In genomic region chr7:127018416-127019305, GRCm38 (mm10) we compare ENCODE assay signal across 8 mouse cellular contexts. TPM values are rescaled to one million over a fixed set of nuclear protein-coding genes. Genes with fewer than 3 reads are reported as not detected.
DNase-seq lines count a peak whose midpoint lies in the region; ATAC-seq and TF ChIP-seq lines count a peak whose summit lies in the region.
"Had no signal": no experiment of that assay in that cellular context is flagged by ENCODE, and none has a peak within 500 bp of the region (broad histone marks: within the 10 kb centered on the region; RNA-seq: fewer than 3 reads in every experiment).

No protein-coding gene starts in this region.

- no peak for ATAC-seq in embryonic facial prominence, embryonic 15.5 days (ENCODE audit: insufficient number of reproducible peaks, low FRiP score, low TSS enrichment, low read depth)
- ATAC-seq in hindbrain, embryonic 13.5 days (ENCODE audit: low FRiP score) = no peak
- ATAC-seq in neural tube, embryonic 13.5 days (ENCODE audit: low read depth) = no peak

- DNase-seq in layer of hippocampus, adult 2 months (ENCODE audit: low spot score in 2 of 2) = no peak
- no peak for DNase-seq in layer of hippocampus, adult 11-12 months (ENCODE audit: low spot score)
- DNase-seq in layer of hippocampus, adult 18-20 months (ENCODE audit: low spot score in 2 of 2) = no peak
- no peak for DNase-seq in left cerebral cortex, adult 9 months (ENCODE audit: low spot score in 2 of 2)
- DNase-seq: embryo, embryonic 11 days had no signal

- WGBS in embryonic facial prominence, embryonic 15.5 days = 70% methylated on average over 15 of the region's 15 CpGs
- WGBS in hindbrain, embryonic 13.5 days = 83% methylated on average over 15 of the region's 15 CpGs
- 89% methylated on average over 15 of the region's 15 CpGs for WGBS in neural tube, embryonic 13.5 days

- peak overlapping the region; percentile 77 for H3K4me3 ChIP-seq in layer of hippocampus, adult 2 months
- peak overlapping the region; percentile 66 for H3K4me3 ChIP-seq in embryonic facial prominence, embryonic 15.5 days (replicated peaks)
- H3K4me3 ChIP-seq in hindbrain, embryonic 13.5 days = no peak overlapping the region
- no peak overlapping the region for H3K4me3 ChIP-seq in neural tube, embryonic 13.5 days

- peak overlapping the region; percentile 57; the same call in 1 of the 2 replicates for H3K9ac ChIP-seq in embryonic facial prominence, embryonic 15.5 days
- H3K9ac ChIP-seq in hindbrain, embryonic 13.5 days = peak overlapping the region; percentile 84
- H3K9ac ChIP-seq in neural tube, embryonic 13.5 days = peak overlapping the region; percentile 82

- TF ChIP-seq CTCF in layer of hippocampus, adult 2 months (conservative IDR thresholded peaks at IDR 0.05) = no peak

- no peaks in the 10 kb centered on the region for H3K9me3 ChIP-seq in embryonic facial prominence, embryonic 15.5 days (replicated peaks)
- no peaks in the 10 kb centered on the region for H3K9me3 ChIP-seq in hindbrain, embryonic 13.5 days
- no peaks in the 10 kb centered on the region for H3K9me3 ChIP-seq in neural tube, embryonic 13.5 days

- H3K27ac ChIP-seq in layer of hippocampus, adult 2 months = peak overlapping the region; percentile 99
- peak overlapping the region; percentile 95 for H3K27ac ChIP-seq in embryonic facial prominence, embryonic 15.5 days (replicated peaks)
- peak overlapping the region; percentile 10; the same call in 1 of the 2 replicates for H3K27ac ChIP-seq in hindbrain, embryonic 13.5 days
- no peak overlapping the region for H3K27ac ChIP-seq in neural tube, embryonic 13.5 days (replicated peaks)

- no peaks in the 10 kb centered on the region for H3K27me3 ChIP-seq in embryonic facial prominence, embryonic 15.5 days
- H3K27me3 ChIP-seq in hindbrain, embryonic 13.5 days = no peaks in the 10 kb centered on the region
- no peaks in the 10 kb centered on the region for H3K27me3 ChIP-seq in neural tube, embryonic 13.5 days

- H3K4me2 ChIP-seq in embryonic facial prominence, embryonic 15.5 days (replicated peaks) = peak overlapping the region; percentile 89
- peak overlapping the region; percentile 98 for H3K4me2 ChIP-seq in hindbrain, embryonic 13.5 days
- peak overlapping the region; percentile 71 for H3K4me2 ChIP-seq in neural tube, embryonic 13.5 days

- H3K36me3 ChIP-seq in embryonic facial prominence, embryonic 15.5 days = peaks cover 42% of the 10 kb centered on the region
- H3K36me3 ChIP-seq in hindbrain, embryonic 13.5 days = peaks cover 40% of the 10 kb centered on the region
- peaks cover 40% of the 10 kb centered on the region for H3K36me3 ChIP-seq in neural tube, embryonic 13.5 days

- peaks cover 88% of the 10 kb centered on the region for H3K4me1 ChIP-seq in embryonic facial prominence, embryonic 15.5 days
- peaks cover 87% of the 10 kb centered on the region for H3K4me1 ChIP-seq in hindbrain, embryonic 13.5 days (replicated peaks)
- H3K4me1 ChIP-seq in neural tube, embryonic 13.5 days (replicated peaks) = peaks cover 89% of the 10 kb centered on the region

RNA-seq across cellular contexts. Expression of gene Pagr1a, which starts 1.5 kb away (rescaled TPM):
- 10 to 100 TPM; 17.4 to 43.4 TPM for total RNA-seq in layer of hippocampus, adult 2 months (2021)
- 40.9 and 73.0 TPM in 2 replicates for polyA plus RNA-seq in embryonic facial prominence, embryonic 15.5 days (2015; fragmentation: Nextera tagmentation; extraction: Ambion mirVana)
- 41.8 and 53.4 TPM in 2 replicates for polyA plus RNA-seq in hindbrain, embryonic 13.5 days (2015; fragmentation: Nextera tagmentation; extraction: Ambion mirVana)
- polyA plus RNA-seq in neural tube, embryonic 13.5 days (2015; fragmentation: Nextera tagmentation; extraction: Ambion mirVana) = 49.5 and 50.4 TPM in 2 replicates
- total RNA-seq in layer of hippocampus, adult 18-20 months (2021) = 10 to 100 TPM; 16.7 to 17.4 TPM

RNA-seq across cellular contexts. Expression of gene Gm42742, which starts 2.2 kb away (rescaled TPM):
- 10 to 100 TPM; 53.6 to 62.4 TPM for total RNA-seq in layer of hippocampus, adult 2 months (2021)
- polyA plus RNA-seq in embryonic facial prominence, embryonic 15.5 days (2015; fragmentation: Nextera tagmentation; extraction: Ambion mirVana) = 55.0 and 78.2 TPM in 2 replicates
- 66.8 and 73.4 TPM in 2 replicates for polyA plus RNA-seq in hindbrain, embryonic 13.5 days (2015; fragmentation: Nextera tagmentation; extraction: Ambion mirVana)
- 47.8 and 81.0 TPM in 2 replicates for polyA plus RNA-seq in neural tube, embryonic 13.5 days (2015; fragmentation: Nextera tagmentation; extraction: Ambion mirVana)
- 10 to 100 TPM; 61.2 to 65.1 TPM for total RNA-seq in layer of hippocampus, adult 18-20 months (2021)

RNA-seq across cellular contexts. Expression of gene Prrt2, which starts 2.4 kb away (rescaled TPM):
- total RNA-seq in layer of hippocampus, adult 2 months (2021) = 100 to 1,000 TPM; 243 to 275 TPM
- polyA plus RNA-seq in embryonic facial prominence, embryonic 15.5 days (2015; fragmentation: Nextera tagmentation; extraction: Ambion mirVana) = 18.9 and 21.9 TPM in 2 replicates
- polyA plus RNA-seq in hindbrain, embryonic 13.5 days (2015; fragmentation: Nextera tagmentation; extraction: Ambion mirVana) = 18.3 and 19.2 TPM in 2 replicates
- 22.0 TPM in 2 replicates for polyA plus RNA-seq in neural tube, embryonic 13.5 days (2015; fragmentation: Nextera tagmentation; extraction: Ambion mirVana)
- total RNA-seq in layer of hippocampus, adult 18-20 months (2021) = 100 to 1,000 TPM; 246 to 261 TPM

RNA-seq across cellular contexts. Expression of gene Pagr1b, which starts 2.4 kb away (rescaled TPM):
- total RNA-seq in layer of hippocampus, adult 2 months (2021) = under 1 TPM in 1 of 2 experiments, not detected in 1; 0.90 TPM
- 0.33 and 0.43 TPM in 2 replicates for polyA plus RNA-seq in embryonic facial prominence, embryonic 15.5 days (2015; fragmentation: Nextera tagmentation; extraction: Ambion mirVana)
- polyA plus RNA-seq in hindbrain, embryonic 13.5 days (2015; fragmentation: Nextera tagmentation; extraction: Ambion mirVana) = 0.45 and 1.1 TPM in 2 replicates
- polyA plus RNA-seq in neural tube, embryonic 13.5 days (2015; fragmentation: Nextera tagmentation; extraction: Ambion mirVana) = 0.50 and 0.61 TPM in 2 replicates
- total RNA-seq in layer of hippocampus, adult 18-20 months (2021) = not detected

RNA-seq across cellular contexts. Expression of gene Mvp, which starts 4.2 kb away (rescaled TPM):
- 10 to 100 TPM in 1 of 2 experiments, 1 to 10 TPM in 1; 8.0 to 10.1 TPM for total RNA-seq in layer of hippocampus, adult 2 months (2021)
- 12.0 and 12.5 TPM in 2 replicates for polyA plus RNA-seq in embryonic facial prominence, embryonic 15.5 days (2015; fragmentation: Nextera tagmentation; extraction: Ambion mirVana)
- 4.5 and 5.2 TPM in 2 replicates for polyA plus RNA-seq in hindbrain, embryonic 13.5 days (2015; fragmentation: Nextera tagmentation; extraction: Ambion mirVana)
- 6.6 and 7.2 TPM in 2 replicates for polyA plus RNA-seq in neural tube, embryonic 13.5 days (2015; fragmentation: Nextera tagmentation; extraction: Ambion mirVana)
- 10 to 100 TPM in 1 of 2 experiments, 1 to 10 TPM in 1; 8.5 to 10.0 TPM for total RNA-seq in layer of hippocampus, adult 18-20 months (2021)

Comparison
In these comparisons a context has a peak if more than half of its experiments do, and no peak if none do; other contexts are left out.
1. H3K4me3 ChIP-seq: peak in layer of hippocampus, adult 2 months (single experiment) and embryonic facial prominence, embryonic 15.5 days (single experiment); none in hindbrain, embryonic 13.5 days (single experiment) and neural tube, embryonic 13.5 days (single experiment).
2. Peak in every context shown above with its lines, with median percentiles within 50 percentile points of each other: H3K4me2 ChIP-seq and H3K9ac ChIP-seq.